Mouse (Mus musculus): Measurements from ENCODE around the gene Birc5.

Gene Birc5

GRCm38 (mm10) chr11:117888853-117889822, 40.1 kb downstream of the Birc5 start:
- DNase-seq, result no peak

- DNase-seq, result no peak
Measured at GRCm38 (mm10) chr11:117889887-117890340, 40.9 kb downstream of the Birc5 start.

GRCm38 (mm10) chr11:117890519-117891282, 41.6 kb downstream of the Birc5 start:
- DNase-seq, result no peak

GRCm38 (mm10) chr11:117891581-117892175, 42.6 kb downstream of the Birc5 start:
- no peak for DNase-seq

GRCm38 (mm10) chr11:117892199-117892598, 43.1 kb downstream of the Birc5 start:
- no peak for DNase-seq

GRCm38 (mm10) chr11:117894676-117895075, 45.6 kb downstream of the Birc5 start:
- no peak for DNase-seq

GRCm38 (mm10) chr11:117896533-117896932, 47.5 kb downstream of the Birc5 start:
- no peak for DNase-seq

- no peak for DNase-seq
Measured at GRCm38 (mm10) chr11:117902282-117902681, 53.2 kb downstream of the Birc5 start.

GRCm38 (mm10) chr11:117904442-117904841, 55.4 kb downstream of the Birc5 start:
- DNase-seq, result no peak

Measured in cerebellum, adult 11 months (tissue).